Mouse (Mus musculus) heart, postnatal 4 days (tissue): ENCODE measurements at regions not wholly inside any gene's neighbourhood (a gene's known extent, or its start where the extent isn't known, plus 50 kb on each side); places are given as distances from the start of the nearest gene placed in this dataset.
A peak's percentile ranks its signal among the peaks of the same experiment; 100 is the strongest.

Source experiments
- DNase-seq: peaks from one replicate; pipeline ENCODE4 v3.0.0; 2021

DNA sequence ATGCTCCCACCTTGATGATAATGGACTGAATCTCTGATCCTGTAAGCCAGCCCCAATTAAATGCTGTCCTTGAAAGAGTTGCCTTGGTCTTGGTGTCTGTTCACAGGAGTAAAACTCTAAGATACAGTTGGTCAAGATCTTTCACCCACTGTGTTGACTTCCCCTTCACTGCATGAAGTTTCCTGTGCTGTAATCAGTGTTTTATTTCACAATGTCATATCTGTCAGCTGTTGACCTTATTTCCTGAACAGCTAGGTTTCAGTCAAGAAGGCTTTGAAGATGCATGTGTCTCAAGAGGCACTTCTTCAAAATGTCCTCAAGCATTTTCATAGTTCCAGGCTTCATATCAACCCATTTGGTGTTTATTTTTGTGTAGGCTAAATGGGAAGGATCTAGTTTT lies 597.3 kb upstream of the Fam92a start:
- DNase-seq = no peak

DNA sequence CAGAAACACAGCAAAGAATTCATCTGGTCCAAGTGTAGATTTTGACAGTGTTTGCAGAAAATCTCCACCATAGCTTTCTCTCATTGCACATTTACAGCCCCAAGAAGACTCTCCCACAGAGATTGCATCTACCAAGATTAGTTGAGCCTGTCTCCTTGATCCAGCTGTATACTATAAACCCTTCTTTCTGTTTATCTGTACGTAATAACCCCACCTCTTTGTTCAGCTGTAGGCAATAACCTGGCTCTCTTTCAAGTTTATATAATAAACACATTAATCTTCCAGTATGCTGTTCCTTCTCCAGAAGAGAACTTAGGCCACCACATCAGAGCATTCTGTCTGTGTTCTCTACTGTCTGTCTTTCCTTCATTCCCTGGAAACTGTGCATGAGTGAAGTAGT lies 594.9 kb upstream of the Fam92a start:
- no peak for DNase-seq

DNA sequence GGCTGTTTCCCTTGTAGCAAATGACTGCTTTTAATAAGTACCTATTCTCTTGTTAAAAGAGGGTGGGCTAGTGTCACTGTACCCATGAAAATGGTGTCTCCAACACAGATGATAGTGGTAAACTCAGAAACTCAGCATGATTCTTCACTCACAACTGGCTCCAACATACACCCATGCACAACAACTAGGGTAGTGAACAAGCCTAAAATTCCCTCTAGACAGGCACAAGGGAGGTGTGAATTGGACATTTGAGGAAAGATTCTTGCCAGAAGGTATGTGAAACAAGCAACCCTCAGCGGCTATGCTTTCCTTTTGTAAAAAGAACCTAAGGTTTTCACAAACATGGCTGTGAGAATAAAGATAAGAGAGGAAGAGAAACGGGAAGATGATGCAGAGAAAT lies 579.0 kb upstream of the Fam92a start:
- DNase-seq = no peak

DNA sequence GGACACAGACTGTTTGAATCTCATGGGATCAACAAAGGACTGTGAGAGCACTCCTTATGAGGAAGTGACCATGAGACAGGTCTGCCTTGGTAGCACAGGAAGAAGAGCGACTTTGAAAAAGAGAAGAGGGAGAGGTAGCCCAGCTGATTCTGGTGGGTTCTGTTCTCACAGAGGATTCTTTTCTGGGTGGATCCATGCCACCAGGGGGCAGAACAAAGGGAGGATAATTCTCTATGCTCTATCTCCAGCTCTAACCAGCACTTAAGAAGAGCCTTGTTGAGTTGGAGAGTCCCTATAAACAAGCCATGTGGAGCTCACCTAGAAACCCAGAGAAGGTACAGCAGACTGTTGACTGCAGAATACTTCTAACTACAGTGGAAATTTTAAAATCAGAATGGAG lies 578.1 kb upstream of the Fam92a start:
- DNase-seq = no peak

DNA sequence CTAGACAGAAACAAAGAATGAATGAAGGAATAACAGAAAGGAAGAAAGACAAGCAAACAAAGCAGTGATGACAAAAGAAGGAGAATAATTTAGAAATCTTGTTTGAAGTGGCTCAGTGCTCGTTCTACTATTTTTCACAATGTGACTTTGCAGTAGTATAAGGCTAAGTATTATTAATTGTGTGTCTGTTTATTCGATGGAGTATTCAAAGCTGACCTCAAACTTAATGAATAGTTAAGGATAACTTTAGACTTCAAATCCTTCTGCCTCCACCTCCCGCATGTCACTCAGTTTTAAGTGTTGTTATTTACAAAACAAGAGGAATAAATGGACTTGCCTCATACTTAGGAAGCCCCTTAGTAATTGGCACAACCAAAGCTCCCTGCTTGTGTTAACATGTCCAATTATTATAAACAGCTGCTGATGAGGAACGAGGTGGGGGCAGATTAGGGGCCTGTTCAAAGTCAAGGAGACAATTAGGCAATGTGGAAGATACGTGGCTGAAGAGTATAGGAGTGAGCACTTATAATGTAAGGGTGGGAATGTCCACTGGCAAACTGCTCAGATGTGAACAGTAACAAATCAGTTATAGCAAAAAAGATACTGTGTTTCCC lies 572.0 kb upstream of the Fam92a start:
- no peak for DNase-seq

DNA sequence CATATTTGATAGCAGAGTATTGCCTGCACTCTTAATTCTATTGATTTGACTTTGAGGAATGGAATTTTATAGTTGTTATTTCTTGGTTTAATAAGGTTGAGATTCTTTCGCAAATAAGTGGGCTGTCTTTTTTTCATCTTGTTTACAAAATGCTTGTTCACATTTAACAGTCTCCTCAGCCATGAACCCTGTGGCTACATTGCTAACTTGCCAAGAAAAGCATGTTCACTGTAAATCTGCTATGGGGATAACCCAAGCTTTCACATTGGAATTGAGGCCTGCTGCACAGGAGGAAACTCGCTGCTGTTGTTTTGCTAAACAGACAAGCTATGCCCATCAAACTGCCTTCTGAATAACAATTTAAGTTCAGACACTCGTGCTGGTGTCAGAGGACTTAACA lies 564.6 kb upstream of the Fam92a start:
- no peak for DNase-seq

DNA sequence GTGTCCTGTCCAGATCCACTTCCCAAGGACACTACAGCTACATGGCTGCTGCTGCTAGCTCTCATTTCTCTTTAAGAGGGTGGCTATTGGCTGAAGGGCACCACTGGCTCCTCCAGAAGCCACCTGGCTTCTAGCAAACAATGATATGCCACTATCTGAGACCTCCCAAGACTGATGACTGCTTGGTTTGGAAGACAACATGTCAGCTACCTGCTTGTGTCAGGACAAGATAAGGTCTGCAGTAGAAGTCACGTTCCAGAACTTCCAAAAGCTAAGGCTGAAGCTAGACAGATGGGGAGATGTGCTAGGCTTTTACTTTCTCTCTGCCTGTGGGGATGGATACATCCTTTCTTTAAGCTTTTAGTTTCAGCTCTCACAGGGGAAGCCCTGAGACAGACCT lies 528.4 kb upstream of the Fam92a start:
- DNase-seq = no peak

DNA sequence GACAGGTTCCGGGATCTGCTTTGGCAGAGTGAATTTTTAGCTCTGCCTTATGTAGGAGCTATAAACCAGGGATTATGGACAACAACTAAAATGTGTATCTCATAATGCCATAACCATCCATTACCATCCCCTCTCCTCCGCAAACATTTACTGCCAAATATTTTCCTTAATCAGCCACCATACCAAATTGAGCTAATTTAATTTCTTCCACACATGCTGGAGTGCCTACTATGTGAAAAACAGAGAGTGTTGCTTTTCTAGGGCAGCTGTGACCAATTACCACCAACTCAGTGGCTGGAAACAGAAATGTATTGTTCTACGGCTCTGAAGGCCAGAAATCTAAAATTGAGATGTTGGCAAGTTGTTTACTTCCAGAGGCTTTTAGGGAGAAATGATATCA lies 506.0 kb upstream of the Fam92a start:
- no peak for DNase-seq

DNA sequence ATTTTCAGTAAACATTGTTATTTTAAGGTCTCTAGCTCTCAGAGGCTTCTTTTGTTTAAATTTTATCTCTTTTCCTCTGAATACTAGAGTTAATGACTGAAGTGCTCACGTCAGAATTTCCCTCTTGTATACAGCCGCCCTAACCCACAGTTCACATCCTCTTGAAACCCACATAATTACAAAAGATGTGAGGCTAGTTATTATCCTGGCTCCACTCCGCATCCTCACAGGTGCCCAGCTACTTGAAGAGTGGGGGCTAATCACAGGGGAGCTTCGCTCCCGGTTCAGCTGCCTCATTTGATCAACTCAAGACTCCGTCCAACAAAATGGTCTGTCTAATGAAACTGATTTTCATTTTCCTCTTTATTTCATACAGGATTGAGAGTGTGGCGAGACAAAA lies 499.6 kb upstream of the Fam92a start:
- no peak for DNase-seq

DNA sequence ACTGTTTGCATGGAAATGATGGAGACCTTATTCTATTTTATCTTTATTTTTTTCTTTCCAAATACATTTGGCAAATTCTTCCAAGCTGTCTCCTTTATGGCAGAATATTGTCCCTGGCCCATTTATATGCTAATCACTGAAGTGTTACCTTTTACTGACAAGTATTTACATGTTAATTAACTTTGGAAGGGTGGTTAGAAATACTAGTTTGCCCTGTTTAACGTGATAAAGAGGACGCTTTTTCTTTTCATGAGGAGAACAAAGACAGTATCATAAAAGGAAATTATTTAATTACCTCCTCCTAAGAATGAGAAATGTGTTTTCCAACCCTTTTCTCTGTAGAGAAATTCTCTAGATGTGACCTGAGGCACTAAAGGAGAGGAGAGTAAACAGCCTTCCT lies 491.4 kb upstream of the Fam92a start:
- DNase-seq = no peak

DNA sequence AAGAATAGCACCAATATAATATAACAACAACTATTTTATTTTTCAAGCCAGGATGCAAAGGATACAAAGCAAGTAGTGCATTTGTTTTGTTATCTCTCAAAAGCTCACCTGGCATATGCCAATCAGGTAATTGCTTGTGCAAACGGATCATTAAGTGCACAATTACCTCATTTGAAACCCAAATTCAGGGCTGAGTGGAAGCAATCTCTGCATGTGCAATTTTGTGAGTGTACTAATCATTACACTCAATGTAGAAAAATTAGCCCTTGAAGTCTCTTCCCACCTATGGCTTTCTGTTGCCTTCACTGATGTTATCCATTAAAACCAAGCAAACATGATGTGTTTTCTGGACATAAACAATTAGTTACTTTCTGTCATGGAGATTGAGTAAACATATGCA lies 490.9 kb upstream of the Fam92a start:
- DNase-seq = no peak

DNA sequence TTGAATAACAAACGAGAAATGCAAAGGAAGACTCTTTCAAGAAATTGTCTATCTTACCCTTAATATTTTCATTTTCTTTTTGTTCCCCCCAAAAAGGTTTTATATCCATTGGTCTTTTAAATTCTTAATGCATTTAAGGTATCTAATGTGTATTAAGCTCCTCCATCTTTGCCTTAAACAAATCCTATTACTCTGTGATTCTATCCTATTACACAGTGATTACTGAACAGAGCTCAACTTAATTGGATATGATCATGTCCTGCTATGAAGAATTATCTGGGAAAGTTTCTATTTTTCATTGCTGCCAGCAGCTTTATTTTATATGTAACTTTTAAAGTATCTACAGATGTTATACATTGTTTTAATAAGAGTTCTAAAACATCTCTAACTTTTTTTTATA lies 487.3 kb upstream of the Fam92a start:
- DNase-seq = no peak

DNA sequence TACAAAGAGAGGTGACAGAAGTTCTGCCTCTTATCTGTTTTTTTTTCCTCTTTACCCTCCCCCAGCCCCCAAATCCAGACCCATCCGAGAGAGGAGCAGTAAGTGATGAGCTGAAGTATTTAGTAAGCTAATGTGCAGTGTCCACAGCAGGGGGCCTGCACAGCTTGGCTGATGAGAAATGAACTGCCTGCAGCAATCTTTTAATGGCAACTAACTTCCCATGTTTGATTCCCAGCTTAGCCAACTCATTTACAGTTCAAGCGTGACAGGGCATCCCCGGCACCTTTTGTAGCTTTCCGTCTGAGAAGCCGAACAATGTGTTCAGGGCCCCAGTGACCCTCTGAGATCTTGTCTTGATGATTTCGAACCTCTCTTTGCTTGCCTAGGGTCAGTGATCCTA lies 486.8 kb upstream of the Fam92a start:
- no peak for DNase-seq

DNA sequence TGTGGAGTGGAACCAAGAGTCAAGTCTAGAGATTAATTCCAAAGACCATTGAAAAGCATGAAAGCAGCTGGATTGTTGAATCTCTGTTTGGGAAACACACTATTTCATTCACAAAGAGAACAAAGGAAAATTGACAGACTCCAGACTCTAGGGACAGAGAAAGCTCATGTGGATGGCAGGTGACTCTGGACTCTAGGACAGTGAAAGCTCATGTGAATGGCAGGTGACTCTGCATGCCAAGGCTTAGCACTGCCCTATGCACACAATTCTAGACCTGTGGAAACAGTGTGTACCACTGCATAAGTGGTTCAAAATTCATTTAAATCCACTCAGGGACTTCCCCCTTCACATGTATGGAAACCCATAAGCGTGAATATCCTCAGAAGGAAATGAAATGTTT lies 486.0 kb upstream of the Fam92a start:
- DNase-seq = no peak

DNA sequence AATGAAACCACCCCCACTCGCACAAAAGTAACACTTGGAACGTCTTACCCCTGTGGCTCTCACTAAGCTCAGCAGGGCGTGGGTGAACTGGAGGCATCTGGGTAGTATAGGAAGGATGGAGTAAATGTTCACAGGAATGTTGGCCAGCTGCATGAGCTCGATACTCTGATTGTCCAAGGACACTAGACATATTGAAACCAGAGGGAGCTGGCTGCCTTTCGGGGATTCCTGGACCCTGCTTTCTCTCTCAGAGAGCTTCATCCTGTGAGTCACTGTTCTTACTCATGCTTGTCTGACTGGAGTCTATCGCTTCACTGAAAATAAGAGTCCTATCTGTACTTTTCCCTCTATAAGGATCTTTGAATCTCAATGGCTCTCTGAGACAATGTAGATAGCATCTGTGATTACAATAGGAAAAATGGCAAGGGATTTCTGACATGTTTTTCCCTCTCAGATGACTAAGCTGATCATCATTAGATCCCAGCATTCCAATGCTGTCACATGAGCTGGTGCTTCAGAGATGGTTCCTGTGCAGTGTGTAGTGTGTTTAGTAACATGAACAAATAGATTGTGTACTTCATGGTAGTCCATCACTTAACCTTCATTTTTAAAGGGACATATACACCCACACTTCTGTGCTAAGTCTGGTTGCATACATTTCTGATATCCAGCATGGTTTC lies 485.2 kb upstream of the Fam92a start:
- DNase-seq = peak; percentile 4

DNA sequence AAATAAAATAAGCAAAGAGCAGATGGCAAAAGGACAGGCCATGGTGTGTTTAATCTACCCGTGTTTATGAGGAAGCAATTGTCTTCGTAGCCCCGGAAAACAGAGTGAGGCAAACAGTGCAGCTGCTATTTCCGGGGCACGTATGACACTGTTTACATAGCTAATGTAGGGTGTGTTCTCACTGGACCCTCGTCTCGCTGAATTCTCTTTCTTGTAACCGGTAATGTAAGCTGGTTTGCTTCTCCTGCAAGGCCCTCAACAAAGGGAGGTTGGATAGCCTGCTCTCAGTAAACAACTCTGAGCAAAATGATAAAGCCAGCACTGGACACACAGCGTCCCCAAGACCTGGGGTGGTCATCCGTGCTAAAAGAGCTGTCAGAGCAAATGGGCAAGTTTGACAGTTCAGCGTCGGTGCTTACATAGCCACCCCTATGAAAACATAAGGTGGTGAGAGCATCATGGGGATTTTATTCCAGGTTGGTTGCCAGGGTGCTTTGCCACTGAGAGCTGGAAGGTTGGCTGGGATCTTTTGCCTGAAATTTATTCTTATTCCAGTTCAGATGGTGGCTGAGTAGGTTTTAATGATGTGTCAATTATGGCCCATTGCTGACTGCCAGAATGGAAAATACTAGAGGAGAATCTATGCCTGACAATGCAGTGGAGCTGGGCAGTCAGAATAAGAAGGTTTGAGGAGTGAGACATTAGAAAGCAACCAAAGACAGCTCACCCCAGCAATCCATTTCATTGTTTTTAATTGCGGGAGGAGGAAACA lies 483.8 kb upstream of the Fam92a start:
- DNase-seq = no peak

DNA sequence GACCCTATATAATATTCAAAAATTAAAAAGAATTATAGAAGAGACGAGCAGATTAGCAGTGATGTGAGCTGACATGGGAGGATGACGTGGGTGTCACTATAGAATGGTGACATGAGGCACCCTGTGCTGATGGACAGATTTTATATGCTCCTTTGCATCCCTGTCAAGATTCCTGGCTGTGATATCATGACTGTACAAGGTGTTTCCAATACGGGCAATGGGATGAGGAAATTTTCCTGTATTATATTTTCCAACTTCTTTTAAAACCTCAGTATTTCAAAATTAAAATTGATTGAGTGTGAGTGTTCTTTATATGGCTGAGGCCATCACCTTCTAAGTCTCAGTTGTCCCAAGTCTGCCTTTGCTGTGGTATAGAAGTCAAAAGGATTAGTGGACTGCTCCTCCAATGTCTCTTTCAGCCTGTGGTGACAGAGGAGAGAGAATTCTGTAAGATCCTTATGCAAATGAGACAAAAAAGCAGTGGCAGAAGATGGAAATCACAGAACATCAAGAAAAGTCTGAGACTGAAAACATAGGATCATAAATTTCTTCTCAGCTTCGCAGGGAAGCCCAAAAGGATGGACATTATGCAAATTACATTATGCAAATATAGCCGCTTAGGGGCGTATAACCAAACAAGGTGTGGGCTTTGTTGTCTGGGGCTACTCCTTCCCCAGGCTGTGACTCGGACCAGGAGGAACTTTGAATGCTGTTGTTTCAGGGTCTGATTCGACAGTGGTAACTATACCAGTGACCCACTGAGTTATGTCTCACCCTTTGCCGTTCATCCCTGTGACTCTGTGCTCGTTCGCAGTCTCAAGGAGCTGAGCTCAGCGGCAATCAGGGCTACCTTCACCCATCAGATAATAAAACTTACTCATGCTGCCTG lies 483.0 kb upstream of the Fam92a start:
- no peak for DNase-seq

DNA sequence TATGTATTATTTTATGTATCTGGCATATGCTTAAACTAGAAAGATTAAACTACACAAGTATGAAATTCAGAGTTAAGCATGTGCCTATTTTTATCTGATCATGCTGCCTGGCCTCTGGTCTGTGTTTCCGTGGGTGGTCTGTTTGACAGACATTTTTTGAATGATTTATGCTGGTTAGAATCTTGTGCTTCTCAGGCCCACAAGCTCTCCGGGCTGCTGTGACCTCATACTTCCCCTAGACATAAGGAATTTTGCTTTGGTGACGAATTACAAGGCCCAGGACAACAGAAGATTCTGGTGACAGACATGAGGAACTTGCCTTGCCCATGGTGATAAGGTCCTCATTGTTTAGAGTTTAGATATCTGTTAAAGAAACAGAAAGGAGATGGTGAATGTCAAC lies 475.9 kb upstream of the Fam92a start:
- DNase-seq = no peak

DNA sequence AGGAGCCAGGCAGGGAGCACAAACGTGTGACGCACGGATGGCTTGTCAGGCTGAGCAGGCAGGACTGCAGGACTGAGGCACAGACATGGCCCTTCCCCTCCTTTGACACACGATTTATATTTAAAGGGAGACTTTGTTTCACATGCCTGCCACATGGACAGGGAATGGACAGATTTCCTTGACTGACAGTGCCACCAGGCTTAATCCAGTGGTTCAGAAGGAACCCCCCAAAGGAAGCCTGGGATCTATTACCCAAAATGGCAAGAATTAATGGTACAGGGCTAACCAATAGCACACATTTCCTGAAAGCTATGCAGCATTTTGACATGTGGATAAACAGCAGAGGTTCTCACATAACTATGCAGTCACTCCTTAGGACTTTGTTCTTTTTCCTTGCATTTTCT lies 470.7 kb upstream of the Fam92a start:
- no peak for DNase-seq

DNA sequence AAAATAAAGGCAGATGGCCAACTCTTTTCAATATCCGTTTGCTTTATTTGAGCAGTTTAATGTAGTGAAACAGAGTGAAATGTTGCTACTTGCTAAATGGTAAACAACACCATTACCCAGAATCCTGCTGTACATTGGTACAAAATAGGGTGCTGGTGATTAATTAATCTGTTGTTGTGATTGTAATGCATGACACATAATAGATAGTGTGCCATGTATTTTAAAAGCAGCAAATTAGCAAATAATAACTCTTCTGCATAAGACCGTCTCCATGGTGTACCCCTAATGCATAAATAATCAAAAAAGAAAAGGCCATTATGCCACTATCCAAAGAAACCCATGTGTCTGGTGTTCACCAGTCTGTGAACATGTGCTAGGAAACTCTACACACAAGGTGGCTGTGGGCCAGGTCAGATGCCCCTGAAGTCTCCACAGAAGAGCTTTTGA lies 457.6 kb upstream of the Fam92a start:
- no peak for DNase-seq

DNA sequence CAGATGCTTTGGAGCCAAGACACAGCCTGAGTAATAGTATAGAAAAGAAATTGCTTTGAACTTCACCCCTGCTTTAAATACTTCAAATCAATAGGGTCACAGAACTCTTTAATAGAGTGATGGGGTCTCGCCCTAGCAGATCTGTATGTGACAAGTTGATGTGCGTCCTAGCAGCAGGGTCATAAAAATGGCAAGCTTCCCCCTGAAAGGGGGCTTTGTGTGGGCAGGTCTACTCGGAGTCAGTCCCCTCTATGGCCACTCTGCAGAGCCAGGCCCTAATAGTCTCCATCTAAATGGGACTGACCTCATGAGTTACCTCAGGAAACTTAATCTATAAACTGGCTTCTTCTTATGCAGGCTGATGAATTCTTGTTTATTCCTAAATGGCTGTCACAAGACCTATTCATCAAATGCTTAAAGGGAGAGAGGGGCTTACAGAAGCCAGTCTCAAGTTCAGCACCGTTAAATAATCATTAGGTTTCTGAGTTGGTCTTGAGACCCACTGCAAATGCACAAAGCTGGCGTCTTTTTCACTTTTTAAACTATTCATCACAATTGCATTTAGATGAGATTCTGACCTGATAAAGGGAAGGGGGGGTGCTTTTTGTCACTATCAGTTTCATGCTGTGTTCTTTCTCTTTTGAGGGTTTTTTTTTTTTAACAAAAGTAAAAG lies 457.0 kb upstream of the Fam92a start:
- no peak for DNase-seq

DNA sequence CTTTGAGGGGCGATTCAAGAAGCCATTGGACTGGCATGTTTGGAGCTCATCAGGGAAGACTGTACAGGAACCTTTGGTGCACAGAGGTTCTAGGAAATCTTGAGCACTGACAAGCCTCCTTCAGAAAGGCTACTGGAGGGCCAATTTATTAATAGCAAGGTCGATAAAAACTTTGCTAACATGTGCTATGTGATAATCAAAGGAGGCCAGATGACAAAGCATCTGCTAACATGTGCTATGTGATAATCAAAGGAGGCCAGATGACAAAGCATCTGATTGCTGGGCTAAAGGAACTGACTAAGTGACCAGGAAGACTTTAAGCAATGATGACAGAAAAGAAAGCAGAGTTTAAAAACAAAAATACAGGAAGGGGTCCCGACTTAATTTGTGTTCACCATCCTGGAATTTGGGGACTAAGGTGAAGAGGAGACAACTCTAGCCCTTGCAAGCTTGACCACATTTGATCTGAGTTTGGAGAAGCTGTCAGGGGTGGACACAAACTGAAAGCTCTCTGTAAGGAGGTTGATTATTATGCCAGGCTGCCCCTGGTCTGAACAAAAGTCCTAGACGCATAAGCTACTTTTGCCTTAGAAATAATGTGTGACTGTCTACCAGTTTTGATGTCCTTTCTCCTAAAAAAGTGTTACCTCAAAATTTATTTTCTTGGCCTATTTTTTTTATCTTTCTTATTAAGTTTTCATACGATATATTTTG lies 455.5 kb upstream of the Fam92a start:
- no peak for DNase-seq
